Mouse (Mus musculus): ENCODE results near the gene Adgrl2. TPM values are rescaled to one million over a fixed set of nuclear protein-coding genes. Genes with fewer than 3 reads are reported as not detected.

Gene Adgrl2
- total and polyA plus RNA-seq, 2 experiments from 2014 or later: 73.6 to 116 TPM

GRCm38 (mm10) chr3:148977124-148977529 is 13.2 kb downstream of the Adgrl2 start:
- peak overlapping the region; percentile 43 for H3K9ac ChIP-seq
- DNase-seq (peak; percentile 80), ATAC-seq (peak; percentile 88)
- H3K4me2 ChIP-seq (ENCODE audit: low read depth): peak overlapping the region; percentile 61
- no peaks in the 10 kb centered on the region for H3K27me3 ChIP-seq (ENCODE audit: insufficient read depth, low read length)
- 5% methylated on average over 16 of the region's 16 CpGs for WGBS
- peaks cover 3% of the 10 kb centered on the region; the same call in 1 of the 2 replicates for H3K4me1 ChIP-seq (ENCODE audit: insufficient read depth)
- TF ChIP-seq CTCF (IDR thresholded peaks at IDR 0.05; ENCODE audit: low read depth): no peak
- peak overlapping the region; percentile 36 for H3K4me3 ChIP-seq (ENCODE audit: low read depth, low read length)
- H3K36me3 ChIP-seq (ENCODE audit: insufficient read depth): no peaks in the 10 kb centered on the region
- H3K27ac ChIP-seq (ENCODE audit: low read depth, low read length): peak overlapping the region; percentile 72
- no peaks in the 10 kb centered on the region for H3K9me3 ChIP-seq (ENCODE audit: low read length)

GRCm38 (mm10) chr3:148971893-148972596 is 18.3 kb downstream of the Adgrl2 start:
- 73% methylated on average over 11 of the region's 11 CpGs for WGBS
- no peak for TF ChIP-seq CTCF (IDR thresholded peaks at IDR 0.05; ENCODE audit: low read depth)
- Histone ChIP-seq H3K4me3 (ENCODE audit: low read depth, low read length) (no peak overlapping the region), H3K4me2 (ENCODE audit: low read depth) (no peak overlapping the region), H3K36me3 (ENCODE audit: insufficient read depth) (no peaks in the 10 kb centered on the region), H3K27ac (ENCODE audit: low read depth, low read length) (no peak overlapping the region), H3K4me1 (ENCODE audit: insufficient read depth) (no peaks in the 10 kb centered on the region), H3K27me3 (ENCODE audit: insufficient read depth, low read length) (no peaks in the 10 kb centered on the region), H3K9ac (no peak overlapping the region), H3K9me3 (ENCODE audit: low read length) (no peaks in the 10 kb centered on the region)
- no peak for DNase-seq
- no peak for ATAC-seq

- Histone ChIP-seq H3K9ac (no peak overlapping the region), H3K4me3 (ENCODE audit: low read depth, low read length) (no peak overlapping the region), H3K27ac (ENCODE audit: low read depth, low read length) (no peak overlapping the region), H3K4me1 (ENCODE audit: insufficient read depth) (no peaks in the 10 kb centered on the region), H3K36me3 (ENCODE audit: insufficient read depth) (no peaks in the 10 kb centered on the region), H3K4me2 (ENCODE audit: low read depth) (no peak overlapping the region), H3K9me3 (ENCODE audit: low read length) (no peaks in the 10 kb centered on the region), H3K27me3 (ENCODE audit: insufficient read depth, low read length) (no peaks in the 10 kb centered on the region)
- TF ChIP-seq CTCF (IDR thresholded peaks at IDR 0.05; ENCODE audit: low read depth): no peak
- ATAC-seq (no peak), DNase-seq (no peak)
- WGBS: 35% methylated on average over 13 of the region's 13 CpGs
Measured at GRCm38 (mm10) chr3:148964991-148965605, 25.3 kb downstream of the Adgrl2 start.

- no peak overlapping the region for H3K9ac ChIP-seq
- H3K36me3 ChIP-seq (ENCODE audit: insufficient read depth): no peaks in the 10 kb centered on the region
- no peaks in the 10 kb centered on the region for H3K27me3 ChIP-seq (ENCODE audit: insufficient read depth, low read length)
- no peak overlapping the region for H3K27ac ChIP-seq (ENCODE audit: low read depth, low read length)
- ATAC-seq: no peak
- no peak overlapping the region for H3K4me2 ChIP-seq (ENCODE audit: low read depth)
- no peaks in the 10 kb centered on the region for H3K4me1 ChIP-seq (ENCODE audit: insufficient read depth)
- WGBS: 92% methylated on average over 5 of the region's 5 CpGs
- no peak overlapping the region for H3K4me3 ChIP-seq (ENCODE audit: low read depth, low read length)
- no peaks in the 10 kb centered on the region for H3K9me3 ChIP-seq (ENCODE audit: low read length)
- no peak for TF ChIP-seq CTCF (IDR thresholded peaks at IDR 0.05; ENCODE audit: low read depth)
- no peak for DNase-seq
Measured at GRCm38 (mm10) chr3:148963381-148964044, 26.8 kb downstream of the Adgrl2 start.

- Histone ChIP-seq H3K4me2 (ENCODE audit: low read depth) (no peak overlapping the region), H3K36me3 (ENCODE audit: insufficient read depth) (no peaks in the 10 kb centered on the region), H3K4me3 (ENCODE audit: low read depth, low read length) (no peak overlapping the region), H3K27me3 (ENCODE audit: insufficient read depth, low read length) (no peaks in the 10 kb centered on the region), H3K9ac (no peak overlapping the region), H3K27ac (ENCODE audit: low read depth, low read length) (no peak overlapping the region), H3K9me3 (ENCODE audit: low read length) (no peaks in the 10 kb centered on the region), H3K4me1 (ENCODE audit: insufficient read depth) (no peaks in the 10 kb centered on the region)
- ATAC-seq (no peak), DNase-seq (no peak)
- WGBS: 38% methylated on average over 5 of the region's 5 CpGs
- TF ChIP-seq CTCF (IDR thresholded peaks at IDR 0.05; ENCODE audit: low read depth): no peak
Measured at GRCm38 (mm10) chr3:148961611-148962010, 28.7 kb downstream of the Adgrl2 start.

- no peak for TF ChIP-seq CTCF (IDR thresholded peaks at IDR 0.05; ENCODE audit: low read depth)
- no peaks in the 10 kb centered on the region for H3K27me3 ChIP-seq (ENCODE audit: insufficient read depth, low read length)
- H3K27ac ChIP-seq (ENCODE audit: low read depth, low read length): no peak overlapping the region
- no peaks in the 10 kb centered on the region for H3K9me3 ChIP-seq (ENCODE audit: low read length)
- WGBS: 83% methylated on average over 9 of the region's 9 CpGs
- H3K9ac ChIP-seq: no peak overlapping the region
- no peak overlapping the region for H3K4me3 ChIP-seq (ENCODE audit: low read depth, low read length)
- H3K36me3 ChIP-seq (ENCODE audit: insufficient read depth): no peaks in the 10 kb centered on the region
- DNase-seq (no peak), ATAC-seq (no peak)
- H3K4me1 ChIP-seq (ENCODE audit: insufficient read depth): no peaks in the 10 kb centered on the region
- H3K4me2 ChIP-seq (ENCODE audit: low read depth): no peak overlapping the region
Measured at GRCm38 (mm10) chr3:148960751-148961289, 29.5 kb downstream of the Adgrl2 start.

- ATAC-seq: no peak
- DNase-seq: no peak
- Histone ChIP-seq H3K9ac (no peak overlapping the region), H3K36me3 (ENCODE audit: insufficient read depth) (no peaks in the 10 kb centered on the region), H3K4me1 (ENCODE audit: insufficient read depth) (no peaks in the 10 kb centered on the region), H3K9me3 (ENCODE audit: low read length) (no peaks in the 10 kb centered on the region), H3K27me3 (ENCODE audit: insufficient read depth, low read length) (no peaks in the 10 kb centered on the region), H3K27ac (ENCODE audit: low read depth, low read length) (no peak overlapping the region), H3K4me3 (ENCODE audit: low read depth, low read length) (no peak overlapping the region), H3K4me2 (ENCODE audit: low read depth) (no peak overlapping the region)
- no peak for TF ChIP-seq CTCF (IDR thresholded peaks at IDR 0.05; ENCODE audit: low read depth)
- 76% methylated on average over 10 of the region's 10 CpGs for WGBS
Measured at GRCm38 (mm10) chr3:148960215-148960614, 30.1 kb downstream of the Adgrl2 start.

Data from forebrain, postnatal 0 days (tissue).